Comparison of ENCODE assay signal across 22 mouse cellular contexts in genomic region chr19:6544712-6545111, GRCm38 (mm10). TPM values are rescaled to one million over a fixed set of nuclear protein-coding genes. Genes with fewer than 3 reads are reported as not detected.
"Had no signal": no experiment of that assay in that cellular context is flagged by ENCODE, and none has a peak within 500 bp of the region (broad histone marks: within the 10 kb centered on the region; RNA-seq: fewer than 3 reads in every experiment).

No protein-coding gene starts in this region.

- H3K4me2 ChIP-seq: liver, embryonic 13.5 days; midbrain, embryonic 11.5 days had no signal

- H3K9ac ChIP-seq: liver, embryonic 13.5 days had no signal

- H3K4me1 ChIP-seq: liver, embryonic 13.5 days had no signal

- H3K9me3 ChIP-seq: liver, embryonic 13.5 days had no signal

- H3K4me3 ChIP-seq: left cerebral cortex, adult 2 months; liver, embryonic 13.5 days had no signal

- H3K27ac ChIP-seq: left cerebral cortex, adult 2 months; liver, embryonic 13.5 days had no signal

- H3K36me3 ChIP-seq: liver, embryonic 13.5 days had no signal

- DNase-seq: kidney, postnatal 25 days; layer of hippocampus, postnatal 36 days; liver, embryonic 13.5 days; lung, adult 2 months; lung, postnatal 14 days; lung, postnatal 4 days; midbrain, embryonic 14.5 days; thymus, adult 18-20 months; thymus, postnatal 36 days had no signal

RNA-seq across cellular contexts. Expression of gene Slc22a12, which starts 1.9 kb away (rescaled TPM):
- total RNA-seq: liver, adult 2 months; megakaryocyte progenitor cell, adult 5-6 weeks; megakaryocyte-erythroid progenitor cell, adult 5-6 weeks had no signal
- polyA plus RNA-seq: limb, embryonic 11.5 days; limb, embryonic 14.5 days; liver, adult 2 months; liver, embryonic 13.5 days; liver, embryonic 16.5 days; lung, embryonic 16.5 days; midbrain, embryonic 11.5 days; midbrain, embryonic 14.5 days; neural tube, embryonic 11.5 days; small intestine, adult 2 months; stomach, embryonic 16.5 days; urinary bladder, adult 2 months had no signal
